Mouse (Mus musculus) forebrain, embryonic 12.5 days (tissue): ENCODE data around the gene Agpat4. TPM values are rescaled to one million over a fixed set of nuclear protein-coding genes. Genes with fewer than 3 reads are reported as not detected.

ENCODE experiments used
- ATAC-seq: fragments of 200-750 bp; cut with Nextera tagmentation; 2 replicates; pipeline ENCODE4 v1.8.0; 2017; ENCODE audit warnings: moderate TSS enrichment; ENCODE audit not compliant: low FRiP score
- H3K27ac ChIP-seq: fragments of 300-500 bp; sonication (generic); 2 replicates; pipeline ENCODE4 v1.5.1; 2016; ENCODE audit warnings: mild to moderate bottlenecking
- H3K27me3 ChIP-seq: fragments of 300-500 bp; sonication (generic); 2 replicates; pipeline ENCODE4 v1.6.1; 2016; ENCODE audit warnings: mild to moderate bottlenecking
- H3K36me3 ChIP-seq: fragments of 300-500 bp; sonication (generic); replicated peaks from 2 replicates; pipeline ENCODE4 v1.6.1; 2016; ENCODE audit warnings: mild to moderate bottlenecking
- H3K4me1 ChIP-seq: fragments of 300-500 bp; sonication (generic); 2 replicates; pipeline ENCODE4 v1.6.1; 2016
- H3K4me2 ChIP-seq: fragments of 300-500 bp; sonication (generic); 2 replicates; pipeline ENCODE4 v1.6.1; 2016; ENCODE audit warnings: mild to moderate bottlenecking, moderate library complexity
- H3K4me3 ChIP-seq: fragments of 300-500 bp; sonication (generic); replicated peaks from 2 replicates; pipeline ENCODE4 v1.5.1; 2016; ENCODE audit warnings: mild to moderate bottlenecking
- H3K9ac ChIP-seq: fragments of 300-500 bp; sonication (generic); 2 replicates; pipeline ENCODE4 v1.6.1; 2016; ENCODE audit warnings: mild to moderate bottlenecking
- H3K9me3 ChIP-seq: fragments of 300-500 bp; sonication (generic); 2 replicates; pipeline ENCODE4 v1.6.1; 2016
- WGBS: fragments of 180-500 bp; shearing (Covaris S2); methylation state at CpG from one replicate; pipeline ENCODE4 v1.1.7; 2016; 5-methylcytosine and 5-hydroxymethylcytosine counted together
- polyA plus RNA-seq: library from polyadenylated mRNA; unstranded; fragments of >200 nt; fragmentation: Nextera tagmentation; extraction: Ambion mirVana; gene quantifications from 2 replicates; pipeline ENCODE4 v1.2.1, GENCODE M21; 2016

Gene Agpat4
- polyA plus RNA-seq, 1 experiment from 2014 or later: 40.9 TPM

GRCm38 (mm10) chr17:12182702-12183485 lies 64.4 kb downstream of the Agpat4 start:
- 84% methylated on average over 5 of the region's 5 CpGs for WGBS
- H3K4me3 ChIP-seq: no peak overlapping the region
- H3K27me3 ChIP-seq: no peaks in the 10 kb centered on the region
- no peak overlapping the region for H3K27ac ChIP-seq
- no peak overlapping the region for H3K9ac ChIP-seq
- peaks cover 8% of the 10 kb centered on the region for H3K4me1 ChIP-seq
- no peak for ATAC-seq
- no peak overlapping the region for H3K4me2 ChIP-seq
- no peaks in the 10 kb centered on the region for H3K9me3 ChIP-seq
- peaks cover 4% of the 10 kb centered on the region for H3K36me3 ChIP-seq

GRCm38 (mm10) chr17:12184283-12184682 lies 65.8 kb downstream of the Agpat4 start:
- H3K27me3 ChIP-seq: no peaks in the 10 kb centered on the region
- H3K9ac ChIP-seq: no peak overlapping the region
- peaks cover 11% of the 10 kb centered on the region for H3K4me1 ChIP-seq
- no peak overlapping the region for H3K4me3 ChIP-seq
- H3K36me3 ChIP-seq: peaks cover 4% of the 10 kb centered on the region
- ATAC-seq: no peak
- WGBS: 85% methylated on average over 8 of the region's 8 CpGs
- H3K9me3 ChIP-seq: no peaks in the 10 kb centered on the region
- no peak overlapping the region for H3K4me2 ChIP-seq
- H3K27ac ChIP-seq: no peak overlapping the region

- no peak for ATAC-seq
- 96% methylated on average over 4 of the region's 4 CpGs for WGBS
- no peak overlapping the region for H3K9ac ChIP-seq
- peaks cover 2% of the 10 kb centered on the region; the same call in 1 of the 2 replicates for H3K36me3 ChIP-seq
- no peaks in the 10 kb centered on the region for H3K27me3 ChIP-seq
- H3K4me2 ChIP-seq: no peak overlapping the region
- no peak overlapping the region for H3K27ac ChIP-seq
- H3K4me1 ChIP-seq: peaks cover 11% of the 10 kb centered on the region
- H3K9me3 ChIP-seq: no peaks in the 10 kb centered on the region
- no peak overlapping the region for H3K4me3 ChIP-seq
Observed at GRCm38 (mm10) chr17:12185855-12186254, 67.4 kb downstream of the Agpat4 start.

GRCm38 (mm10) chr17:12186341-12186740 lies 67.8 kb downstream of the Agpat4 start:
- Histone ChIP-seq H3K27ac (no peak overlapping the region), H3K36me3 (peaks cover 2% of the 10 kb centered on the region; the same call in 1 of the 2 replicates), H3K9me3 (no peaks in the 10 kb centered on the region), H3K4me1 (peaks cover 11% of the 10 kb centered on the region), H3K27me3 (no peaks in the 10 kb centered on the region), H3K9ac (no peak overlapping the region), H3K4me3 (no peak overlapping the region), H3K4me2 (no peak overlapping the region)
- 89% methylated on average over 3 of the region's 3 CpGs for WGBS
- no peak for ATAC-seq

GRCm38 (mm10) chr17:12187782-12188181 lies 69.3 kb downstream of the Agpat4 start:
- Histone ChIP-seq H3K27ac (no peak overlapping the region), H3K4me2 (no peak overlapping the region), H3K9me3 (no peaks in the 10 kb centered on the region), H3K27me3 (no peaks in the 10 kb centered on the region), H3K4me1 (peaks cover 11% of the 10 kb centered on the region), H3K4me3 (no peak overlapping the region), H3K9ac (no peak overlapping the region), H3K36me3 (peaks cover 2% of the 10 kb centered on the region; the same call in 1 of the 2 replicates)
- ATAC-seq: no peak
- WGBS: 41% methylated on average over 1 of the region's 1 CpGs

- H3K36me3 ChIP-seq: peaks cover 13% of the 10 kb centered on the region; the same call in 1 of the 2 replicates
- no peaks in the 10 kb centered on the region for H3K27me3 ChIP-seq
- H3K9ac ChIP-seq: no peak overlapping the region
- no peaks in the 10 kb centered on the region for H3K9me3 ChIP-seq
- no peak for ATAC-seq
- no peak overlapping the region for H3K4me3 ChIP-seq
- WGBS: 64% methylated on average over 5 of the region's 5 CpGs
- no peak overlapping the region for H3K4me2 ChIP-seq
- no peaks in the 10 kb centered on the region for H3K4me1 ChIP-seq
- no peak overlapping the region for H3K27ac ChIP-seq
Observed at GRCm38 (mm10) chr17:12195137-12195536, 76.6 kb downstream of the Agpat4 start.

- Histone ChIP-seq H3K27me3 (no peaks in the 10 kb centered on the region), H3K4me1 (no peaks in the 10 kb centered on the region), H3K36me3 (peaks cover 13% of the 10 kb centered on the region; the same call in 1 of the 2 replicates), H3K9ac (no peak overlapping the region), H3K9me3 (no peaks in the 10 kb centered on the region), H3K4me2 (no peak overlapping the region), H3K27ac (no peak overlapping the region), H3K4me3 (no peak overlapping the region)
- WGBS: 79% methylated on average over 10 of the region's 10 CpGs
- ATAC-seq: no peak
Observed at GRCm38 (mm10) chr17:12195604-12196003, 77.1 kb downstream of the Agpat4 start.

GRCm38 (mm10) chr17:12199933-12200332 lies 81.4 kb downstream of the Agpat4 start:
- Histone ChIP-seq H3K4me2 (no peak overlapping the region), H3K9me3 (no peaks in the 10 kb centered on the region), H3K27me3 (no peaks in the 10 kb centered on the region), H3K9ac (no peak overlapping the region), H3K4me1 (peaks cover 16% of the 10 kb centered on the region; the same call in 1 of the 2 replicates), H3K4me3 (no peak overlapping the region), H3K36me3 (peaks cover 13% of the 10 kb centered on the region; the same call in 1 of the 2 replicates), H3K27ac (no peak overlapping the region)
- no peak for ATAC-seq
- 87% methylated on average over 4 of the region's 4 CpGs for WGBS

- no peak overlapping the region for H3K9ac ChIP-seq
- ATAC-seq: no peak
- H3K27ac ChIP-seq: no peak overlapping the region
- no peak overlapping the region for H3K4me2 ChIP-seq
- peaks cover 27% of the 10 kb centered on the region for H3K4me1 ChIP-seq
- 100% methylated on average over 1 of the region's 1 CpGs for WGBS
- H3K36me3 ChIP-seq: peaks cover 13% of the 10 kb centered on the region; the same call in 1 of the 2 replicates
- H3K27me3 ChIP-seq: no peaks in the 10 kb centered on the region
- no peaks in the 10 kb centered on the region for H3K9me3 ChIP-seq
- H3K4me3 ChIP-seq: no peak overlapping the region
Observed at GRCm38 (mm10) chr17:12201086-12201485, 82.6 kb downstream of the Agpat4 start.

- Histone ChIP-seq H3K36me3 (peaks cover 8% of the 10 kb centered on the region; the same call in 1 of the 2 replicates), H3K27ac (0 out of 2 replicates have a peak overlapping the region, but pooled peaks have one; percentile 25), H3K27me3 (no peaks in the 10 kb centered on the region), H3K4me3 (no peak overlapping the region), H3K9me3 (no peaks in the 10 kb centered on the region), H3K4me2 (no peak overlapping the region), H3K9ac (no peak overlapping the region), H3K4me1 (peaks cover 38% of the 10 kb centered on the region)
- WGBS: 64% methylated on average over 15 of the region's 15 CpGs
- peak; percentile 67 for ATAC-seq
Observed at GRCm38 (mm10) chr17:12203414-12203897, 85.0 kb downstream of the Agpat4 start.

- ATAC-seq: no peak
- Histone ChIP-seq H3K4me2 (no peak overlapping the region), H3K4me1 (peaks cover 38% of the 10 kb centered on the region), H3K9ac (no peak overlapping the region), H3K36me3 (peaks cover 4% of the 10 kb centered on the region; the same call in 1 of the 2 replicates), H3K27ac (peak overlapping the region; percentile 65), H3K4me3 (no peak overlapping the region), H3K9me3 (no peaks in the 10 kb centered on the region), H3K27me3 (no peaks in the 10 kb centered on the region)
- 75% methylated on average over 3 of the region's 3 CpGs for WGBS
Observed at GRCm38 (mm10) chr17:12204246-12204645, 85.7 kb downstream of the Agpat4 start.

GRCm38 (mm10) chr17:12204689-12205014 lies 86.1 kb downstream of the Agpat4 start:
- peak overlapping the region; percentile 65 for H3K27ac ChIP-seq
- H3K9me3 ChIP-seq: no peaks in the 10 kb centered on the region
- H3K4me3 ChIP-seq: no peak overlapping the region
- 77% methylated on average over 3 of the region's 3 CpGs for WGBS
- no peak overlapping the region for H3K9ac ChIP-seq
- peaks cover under 1% of the 10 kb centered on the region; the same call in 1 of the 2 replicates for H3K36me3 ChIP-seq
- H3K27me3 ChIP-seq: no peaks in the 10 kb centered on the region
- no peak for ATAC-seq
- no peak overlapping the region for H3K4me2 ChIP-seq
- H3K4me1 ChIP-seq: peaks cover 38% of the 10 kb centered on the region
